Mouse (Mus musculus): ENCODE data around the gene Uaca. TPM values are rescaled to one million over a fixed set of nuclear protein-coding genes. Genes with fewer than 3 reads are reported as not detected.

The Uaca gene
- polyA plus RNA-seq, 1 experiment from 2014 or later = 13.7 TPM

DNA sequence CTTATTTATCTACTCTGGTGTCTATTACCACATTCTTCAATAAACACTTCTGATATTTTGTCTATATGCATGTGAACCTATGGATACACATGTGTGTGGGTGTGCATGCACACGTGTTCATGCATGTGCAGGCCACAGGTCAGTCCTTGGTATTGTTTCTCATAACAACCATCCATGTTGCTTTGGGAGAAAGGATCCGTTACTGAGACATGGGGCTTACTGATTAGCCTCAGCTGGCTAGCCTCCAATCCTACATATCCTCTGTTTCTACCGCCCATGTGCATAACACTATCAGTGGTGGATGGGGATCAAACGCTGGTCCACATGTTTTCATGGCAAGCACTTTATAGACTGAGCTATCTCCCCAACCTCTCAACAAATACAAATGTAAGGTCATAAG lies 126.9 kb downstream of the Uaca start:
- 86% methylated on average over 4 of the region's 4 CpGs for WGBS
- Histone ChIP-seq H3K4me3 (ENCODE audit: low read length) (no peak overlapping the region), H3K4me1 (ENCODE audit: control insufficient read depth, insufficient read depth, low read length) (peaks cover 7% of the 10 kb centered on the region), H3K4me2 (replicated peaks; ENCODE audit: low read depth, low read length) (no peak overlapping the region), H3K36me3 (ENCODE audit: control insufficient read depth, insufficient read depth, low read length) (no peaks in the 10 kb centered on the region), H3K27ac (ENCODE audit: low read depth, low read length) (no peak overlapping the region), H3K27me3 (ENCODE audit: control insufficient read depth, insufficient read depth, low read length) (no peaks in the 10 kb centered on the region), H3K9ac (ENCODE audit: low read depth, low read length) (no peak overlapping the region), H3K9me3 (ENCODE audit: control insufficient read depth, low read length) (no peaks in the 10 kb centered on the region)
- ATAC-seq (ENCODE audit: low FRiP score, low TSS enrichment) = no peak

DNA sequence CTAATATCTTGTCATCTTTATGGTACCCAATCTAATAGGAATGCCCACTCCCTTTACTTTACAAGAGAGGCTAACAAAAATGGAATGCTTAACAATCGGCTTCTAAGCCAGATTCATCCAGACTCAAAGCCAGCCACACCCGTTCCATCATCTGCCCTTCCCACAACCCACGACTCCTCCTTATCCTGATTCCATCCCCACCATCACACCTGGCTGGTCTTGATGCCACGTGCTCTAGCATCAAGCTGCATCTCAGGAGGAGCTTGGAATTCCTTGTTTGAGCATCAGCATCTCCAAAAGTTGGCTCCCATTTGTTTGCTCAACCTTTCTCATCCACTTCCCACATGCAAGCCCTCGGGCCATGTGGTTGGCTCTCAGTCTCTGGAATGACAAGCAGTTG lies 127.5 kb downstream of the Uaca start:
- ATAC-seq (ENCODE audit: low FRiP score, low TSS enrichment) = no peak
- Histone ChIP-seq H3K36me3 (ENCODE audit: control insufficient read depth, insufficient read depth, low read length) (no peaks in the 10 kb centered on the region), H3K27me3 (ENCODE audit: control insufficient read depth, insufficient read depth, low read length) (no peaks in the 10 kb centered on the region), H3K4me2 (replicated peaks; ENCODE audit: low read depth, low read length) (no peak overlapping the region), H3K9ac (ENCODE audit: low read depth, low read length) (no peak overlapping the region), H3K27ac (ENCODE audit: low read depth, low read length) (no peak overlapping the region), H3K4me1 (ENCODE audit: control insufficient read depth, insufficient read depth, low read length) (peaks cover 7% of the 10 kb centered on the region), H3K4me3 (ENCODE audit: low read length) (no peak overlapping the region), H3K9me3 (ENCODE audit: control insufficient read depth, low read length) (no peaks in the 10 kb centered on the region)
- 84% methylated on average over 5 of the region's 5 CpGs for WGBS

DNA sequence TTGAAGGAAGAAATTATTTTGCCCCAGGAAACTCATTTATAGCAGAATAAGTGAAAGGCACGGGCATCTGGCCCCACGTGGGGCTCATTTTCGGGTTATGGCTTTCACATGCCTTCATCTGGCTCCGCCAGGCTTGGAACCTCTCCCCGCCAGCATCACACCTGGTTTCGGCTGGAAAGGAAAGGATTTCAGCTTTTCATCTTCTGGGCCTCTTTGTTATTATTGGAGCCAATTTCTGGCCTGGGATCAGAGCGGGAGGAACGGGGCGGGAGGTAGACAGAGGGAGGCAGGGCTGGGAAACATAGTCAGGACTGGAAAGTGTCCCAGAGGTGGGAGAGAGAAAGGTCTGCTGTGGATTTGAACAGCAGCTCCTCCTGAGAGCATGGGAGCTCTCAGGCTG lies 132.0 kb downstream of the Uaca start:
- Histone ChIP-seq H3K4me2 (replicated peaks; ENCODE audit: low read depth, low read length) (no peak overlapping the region), H3K27me3 (ENCODE audit: control insufficient read depth, insufficient read depth, low read length) (no peaks in the 10 kb centered on the region), H3K36me3 (ENCODE audit: control insufficient read depth, insufficient read depth, low read length) (no peaks in the 10 kb centered on the region), H3K4me3 (ENCODE audit: low read length) (no peak overlapping the region), H3K4me1 (ENCODE audit: control insufficient read depth, insufficient read depth, low read length) (no peaks in the 10 kb centered on the region), H3K27ac (ENCODE audit: low read depth, low read length) (no peak overlapping the region), H3K9ac (ENCODE audit: low read depth, low read length) (no peak overlapping the region), H3K9me3 (ENCODE audit: control insufficient read depth, low read length) (no peaks in the 10 kb centered on the region)
- no peak for ATAC-seq (ENCODE audit: low FRiP score, low TSS enrichment)
- 54% methylated on average over 9 of the region's 9 CpGs for WGBS

GRCm38 (mm10) chr9:60929290-60929983 lies 135.1 kb downstream of the Uaca start:
- no peak for ATAC-seq (ENCODE audit: low FRiP score, low TSS enrichment)
- Histone ChIP-seq H3K27ac (ENCODE audit: low read depth, low read length) (no peak overlapping the region), H3K4me3 (ENCODE audit: low read length) (no peak overlapping the region), H3K4me1 (ENCODE audit: control insufficient read depth, insufficient read depth, low read length) (no peaks in the 10 kb centered on the region), H3K27me3 (ENCODE audit: control insufficient read depth, insufficient read depth, low read length) (no peaks in the 10 kb centered on the region), H3K36me3 (ENCODE audit: control insufficient read depth, insufficient read depth, low read length) (no peaks in the 10 kb centered on the region), H3K4me2 (replicated peaks; ENCODE audit: low read depth, low read length) (no peak overlapping the region), H3K9ac (ENCODE audit: low read depth, low read length) (no peak overlapping the region), H3K9me3 (ENCODE audit: control insufficient read depth, low read length) (no peaks in the 10 kb centered on the region)
- WGBS = 91% methylated on average over 4 of the region's 4 CpGs

Other genes starting within 250 kb of the Uaca start
- 15.7 and 20.9 TPM in 2 replicates for gene Lrrc49, start 106.4 kb upstream of the Uaca start, polyA plus RNA-seq (2014; fragmentation: Nextera tagmentation; extraction: Ambion mirVana)
- gene Larp6, start 81.6 kb upstream of the Uaca start, polyA plus RNA-seq (2014; fragmentation: Nextera tagmentation; extraction: Ambion mirVana) = 1.3 and 2.3 TPM in 2 replicates

Data from kidney, embryonic 14.5 days (tissue).